Mouse (Mus musculus): ENCODE measurements around the gene Chst5. TPM values are rescaled to one million over a fixed set of nuclear protein-coding genes. Genes with fewer than 3 reads are reported as not detected.

The Chst5 gene
- not detected for polyA plus RNA-seq (2015; fragmentation: Illumina TruSeq; extraction: RNeasy Lipid Tissue Mini Kit (QIAGEN cat#74804); ENCODE audit: insufficient read depth, low replicate concordance)

DNA sequence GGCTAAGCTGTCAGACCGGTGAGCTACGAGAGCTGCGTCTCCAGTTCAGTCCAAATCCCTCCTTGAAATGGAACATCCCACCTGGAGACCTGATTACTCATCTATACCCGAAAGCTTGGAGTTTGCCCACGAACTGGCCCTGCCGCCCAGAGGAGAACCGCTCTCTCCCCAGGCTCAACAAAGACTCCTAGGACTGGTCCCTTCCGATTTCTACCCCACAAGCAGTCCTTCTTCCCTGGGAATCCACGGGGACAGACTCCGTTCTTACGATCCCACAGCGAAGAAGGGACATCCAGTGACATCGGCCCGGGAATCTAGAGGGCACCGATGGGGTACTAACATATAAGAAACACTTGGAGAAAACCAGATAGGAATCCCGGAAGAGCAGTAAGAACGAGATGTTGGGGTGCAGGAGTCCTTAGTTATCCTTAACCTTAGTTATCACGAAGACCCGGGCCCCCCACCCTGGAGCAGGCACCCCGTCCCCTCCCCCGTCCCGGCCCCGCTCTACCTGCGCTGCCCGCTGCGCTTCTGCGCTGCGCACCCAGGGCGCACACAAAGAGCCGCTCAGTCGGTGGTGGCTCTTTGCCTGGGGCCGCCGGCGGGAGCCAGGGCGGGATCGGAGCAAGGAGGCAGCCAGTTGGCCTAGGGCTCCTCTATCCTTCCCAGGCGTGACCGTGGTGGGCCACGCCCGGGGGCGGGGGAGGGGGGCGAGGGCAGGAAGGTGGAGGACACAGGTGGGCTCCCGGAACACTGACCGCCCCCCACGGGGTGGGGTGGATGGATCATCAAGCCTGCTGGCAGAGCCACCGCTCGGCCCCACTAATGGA is at the start of gene Chst5:
Gene Chst5 (minus strand): TSS at position 827 of the 830 bp plus-strand sequence.

GRCm38 (mm10) chr8:111940171-111941100 is 30.2 kb upstream of the Chst5 start, which contains the start of gene Gabarapl2:
Gene Gabarapl2, plus strand, starts transcription at chr8:111940703.

GRCm38 (mm10) chr8:111933348-111934076 is 23.3 kb upstream of the Chst5 start, which contains the start of gene Tmem231:
Gene Tmem231, minus strand, starts transcription at chr8:111933881.

DNA sequence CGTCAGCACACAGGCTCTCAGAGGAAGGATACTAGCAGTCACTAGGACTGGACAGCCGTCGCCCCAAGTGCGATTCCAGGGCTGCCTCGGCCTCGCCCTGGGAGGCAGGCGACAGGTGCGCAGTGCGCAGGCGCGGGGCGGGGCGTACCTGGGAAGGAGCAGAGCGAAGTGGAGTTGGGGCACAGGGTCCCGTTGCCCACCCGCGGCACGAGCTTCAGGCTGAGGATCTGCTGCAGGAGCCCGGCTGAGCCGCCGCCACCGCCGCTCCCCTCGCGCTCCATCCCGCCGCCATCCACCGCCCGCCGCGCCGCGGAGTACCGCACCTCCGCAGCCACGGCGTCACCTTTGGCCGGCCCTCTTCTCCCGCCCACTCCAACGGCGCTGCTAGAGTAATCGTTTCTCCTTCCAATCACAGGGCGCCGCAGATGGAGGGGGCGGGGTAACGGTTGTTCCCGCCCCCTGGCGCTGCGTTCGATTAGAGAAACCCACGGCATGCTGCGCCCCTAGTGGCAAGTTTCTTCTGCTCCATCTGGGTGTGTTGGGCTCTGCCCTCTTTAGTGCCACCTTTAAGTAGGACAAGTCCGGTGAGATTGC is 33.8 kb downstream of the Chst5 start, which contains the start of gene Tmem170:
Gene Tmem170 (minus strand): TSS at position 396 of the 594 bp plus-strand sequence.

DNA sequence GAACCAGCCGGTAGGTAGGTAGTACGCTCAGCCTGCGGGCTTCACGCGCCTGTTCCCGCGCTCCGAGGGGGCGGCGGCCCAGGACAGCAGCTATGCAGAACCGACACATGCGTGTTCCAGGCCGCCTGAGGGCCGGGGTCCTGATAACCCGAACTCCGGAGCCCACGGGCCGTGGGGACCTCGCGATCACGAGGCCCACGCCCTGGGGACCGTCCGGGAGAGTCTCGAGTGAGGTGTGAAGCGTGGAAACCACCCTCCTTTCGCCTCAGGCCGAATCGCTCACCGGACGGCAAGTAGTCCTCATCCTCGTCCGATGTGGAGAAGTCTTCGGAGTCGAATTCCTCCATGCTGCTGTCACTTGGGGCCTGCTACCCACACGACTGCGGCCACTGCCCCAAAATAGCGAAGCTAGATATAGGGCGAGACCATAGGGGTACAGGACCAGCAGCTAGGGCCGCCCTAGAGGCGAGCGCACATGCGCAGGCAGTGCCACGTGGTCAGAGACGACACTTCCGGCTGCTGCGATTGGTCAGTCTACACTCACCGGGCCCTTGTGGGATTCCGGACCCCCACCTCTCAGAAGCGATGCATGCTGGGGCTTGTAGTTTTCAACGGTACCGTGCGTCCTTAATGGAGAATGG is 56.3 kb downstream of the Chst5 start, which contains the start of gene Cfdp1:
Gene Cfdp1 (minus strand): TSS at position 431 of the 641 bp plus-strand sequence.

Other genes with a start within 250 kb of the Chst5 start
- gene Ctrb1, start 219.4 kb downstream of the Chst5 start, polyA plus RNA-seq (2015; fragmentation: Illumina TruSeq; extraction: RNeasy Lipid Tissue Mini Kit (QIAGEN cat#74804); ENCODE audit: insufficient read depth, low replicate concordance): 5.2 TPM
- 2.6 TPM for gene Bcar1, start 166.6 kb downstream of the Chst5 start, polyA plus RNA-seq (2015; fragmentation: Illumina TruSeq; extraction: RNeasy Lipid Tissue Mini Kit (QIAGEN cat#74804); ENCODE audit: insufficient read depth, low replicate concordance)
- 127 TPM for gene Cfdp1, start 56.2 kb downstream of the Chst5 start, polyA plus RNA-seq (2015; fragmentation: Illumina TruSeq; extraction: RNeasy Lipid Tissue Mini Kit (QIAGEN cat#74804); ENCODE audit: insufficient read depth, low replicate concordance)
- gene Tmem170, start 33.7 kb downstream of the Chst5 start, polyA plus RNA-seq (2015; fragmentation: Illumina TruSeq; extraction: RNeasy Lipid Tissue Mini Kit (QIAGEN cat#74804); ENCODE audit: insufficient read depth, low replicate concordance): 8.0 TPM
- gene Tmem231, start 23.4 kb upstream of the Chst5 start, polyA plus RNA-seq (2015; fragmentation: Illumina TruSeq; extraction: RNeasy Lipid Tissue Mini Kit (QIAGEN cat#74804); ENCODE audit: insufficient read depth, low replicate concordance): 3.1 TPM
- 222 TPM for gene Gabarapl2, start 30.3 kb upstream of the Chst5 start, polyA plus RNA-seq (2015; fragmentation: Illumina TruSeq; extraction: RNeasy Lipid Tissue Mini Kit (QIAGEN cat#74804); ENCODE audit: insufficient read depth, low replicate concordance)
- gene Adat1, start 81.9 kb upstream of the Chst5 start, polyA plus RNA-seq (2015; fragmentation: Illumina TruSeq; extraction: RNeasy Lipid Tissue Mini Kit (QIAGEN cat#74804); ENCODE audit: insufficient read depth, low replicate concordance): 10.1 TPM
- gene Kars, start 100.9 kb upstream of the Chst5 start, polyA plus RNA-seq (2015; fragmentation: Illumina TruSeq; extraction: RNeasy Lipid Tissue Mini Kit (QIAGEN cat#74804); ENCODE audit: insufficient read depth, low replicate concordance): 77.7 TPM
- gene Terf2ip, start 101.0 kb upstream of the Chst5 start, polyA plus RNA-seq (2015; fragmentation: Illumina TruSeq; extraction: RNeasy Lipid Tissue Mini Kit (QIAGEN cat#74804); ENCODE audit: insufficient read depth, low replicate concordance): 13.3 TPM
- gene Gm6793, start 104.6 kb upstream of the Chst5 start, polyA plus RNA-seq (2015; fragmentation: Illumina TruSeq; extraction: RNeasy Lipid Tissue Mini Kit (QIAGEN cat#74804); ENCODE audit: insufficient read depth, low replicate concordance): 0.50 TPM